Mouse (Mus musculus) heart, postnatal 25 days (tissue): ENCODE measurements around the gene Sfxn2. TPM values are rescaled to one million over a fixed set of nuclear protein-coding genes. Genes with fewer than 3 reads are reported as not detected.
"Not testable (repeated sequence)": the region's sequence is repeated elsewhere in the genome, so short reads cannot be mapped to it uniquely, and the experiment has no call there.

Experiments used
- DNase-seq: peaks from one replicate; pipeline ENCODE4 v3.0.0; 2022; ENCODE audit warnings: low spot score
- intact Hi-C: fragments of 180-260 bp; cut with DNase I; formaldehyde crosslinking; loops from one replicate; pipeline ENCODE4 v1.15.1; 2025
- total RNA-seq, 2 experiments: library from RNA; stranded (reverse); gene quantifications; 2 replicates each; pipeline ENCODE4 v1.2.3; 2021

Sfxn2 gene
- total RNA-seq, 2 experiments from 2014 or later = 3.1 to 4.2 TPM

- DNase-seq = no peak
- intact Hi-C loops = loop anchor here (10.0 kb wide), 1 partner anchor 143 kb away; the partner anchor contains the start of genes Actr1a and Sufu
These were observed 35.8 kb upstream of the Sfxn2 start for GRCm38 (mm10) chr19:46537357-46537756.

DNA sequence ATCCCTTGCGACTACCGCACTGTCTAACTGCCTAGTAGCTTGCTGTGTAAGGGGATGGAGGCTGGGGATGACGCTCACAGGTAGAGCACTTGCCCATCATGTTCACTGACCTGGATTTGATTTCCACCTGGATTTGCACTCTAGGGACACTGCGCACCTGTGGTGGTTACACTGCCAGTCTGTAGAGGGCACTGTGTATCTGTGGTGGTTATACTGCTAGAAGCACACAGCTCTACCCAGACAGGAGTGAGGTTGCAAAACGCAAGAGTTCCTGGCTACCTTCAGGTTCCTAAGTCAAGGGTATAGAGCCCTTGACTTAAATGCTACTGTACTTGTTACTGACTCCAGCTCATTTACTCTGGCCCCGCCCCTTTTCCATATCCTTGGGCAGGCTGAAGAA is 35.0 kb upstream of the Sfxn2 start:
- intact Hi-C loops = loop anchor here (10.0 kb wide), 1 partner anchor 143 kb away; the partner anchor contains the start of genes Actr1a and Sufu
- no peak for DNase-seq

- intact Hi-C loops = no loop called here
- DNase-seq = no peak
These were observed 30.4 kb upstream of the Sfxn2 start for GRCm38 (mm10) chr19:46542750-46543149.

- no peak for DNase-seq
- intact Hi-C loops = no loop called here
These were observed 25.6 kb upstream of the Sfxn2 start for GRCm38 (mm10) chr19:46547565-46547964.

GRCm38 (mm10) chr19:46548110-46548509 is 25.1 kb upstream of the Sfxn2 start:
- DNase-seq = no peak
- intact Hi-C loops = no loop called here

GRCm38 (mm10) chr19:46550385-46550784 is 22.8 kb upstream of the Sfxn2 start:
- DNase-seq = no peak
- intact Hi-C loops = no loop called here

DNA sequence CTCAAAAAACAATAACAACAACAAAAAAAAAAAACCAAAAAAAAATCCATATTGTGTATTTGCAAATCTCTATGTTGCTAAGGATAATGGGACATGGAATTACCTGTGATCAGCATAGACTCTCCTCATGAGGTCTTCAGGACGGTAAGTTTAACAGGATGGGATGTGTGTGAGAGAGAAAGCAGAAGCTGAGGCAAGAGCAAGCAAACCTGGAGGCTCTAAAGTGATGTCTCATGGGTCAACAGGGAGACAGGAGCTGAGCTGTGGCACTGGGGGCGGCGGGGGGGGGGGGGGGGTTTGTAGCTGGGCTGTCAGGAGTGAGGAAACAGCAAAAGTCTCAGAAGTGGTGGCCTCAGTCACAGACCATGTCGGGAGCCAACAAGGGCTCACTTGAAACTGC is 20.7 kb upstream of the Sfxn2 start:
- intact Hi-C loops = no loop called here
- no peak for DNase-seq

GRCm38 (mm10) chr19:46553541-46553955 is 19.6 kb upstream of the Sfxn2 start:
- intact Hi-C loops = no loop called here
- no peak for DNase-seq

DNA sequence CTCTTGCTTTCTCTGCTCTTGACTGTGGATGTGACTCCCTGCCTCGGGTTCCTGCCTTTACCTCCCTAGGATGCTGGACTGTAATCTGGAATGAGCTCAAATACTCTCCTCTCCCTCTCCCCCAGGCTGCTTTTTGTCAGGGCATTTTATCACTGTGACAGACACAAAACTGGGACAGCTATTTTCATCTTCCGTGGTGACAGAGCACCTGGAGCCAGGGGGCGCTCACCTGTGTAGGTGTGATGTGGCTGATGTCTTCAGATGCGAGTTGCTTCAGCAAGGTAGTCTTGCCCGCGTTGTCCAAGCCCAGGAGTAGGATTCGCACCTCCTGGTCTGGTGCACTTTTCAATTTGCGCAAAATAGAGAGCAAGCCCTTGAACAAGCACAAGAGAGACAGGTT is 15.2 kb upstream of the Sfxn2 start:
- no peak for DNase-seq
- intact Hi-C loops = no loop called here

DNA sequence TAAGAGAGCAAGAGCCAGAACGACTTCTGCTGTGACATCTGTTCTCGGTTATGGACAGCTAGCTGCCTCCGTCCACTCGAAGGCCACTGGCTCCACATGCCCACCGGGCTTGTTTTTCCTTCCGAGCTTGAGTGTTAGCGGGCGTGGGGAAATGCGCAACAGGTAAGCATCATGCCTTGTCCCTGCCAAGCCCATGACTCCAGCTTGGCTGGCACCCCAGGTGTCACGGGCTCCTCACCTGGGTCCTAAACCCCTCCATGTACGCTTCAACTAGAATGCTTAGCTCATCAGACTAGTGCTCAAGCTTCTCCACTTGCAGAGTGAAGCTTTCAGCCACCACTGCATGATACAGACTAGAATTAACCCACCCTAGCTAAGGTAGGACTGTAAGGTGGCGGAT is 14.5 kb upstream of the Sfxn2 start:
- DNase-seq = no peak
- intact Hi-C loops = no loop called here

- DNase-seq = peak; percentile 32
- intact Hi-C loops = loop anchor here (5.0 kb wide), 1 partner anchor 165 kb away; the partner anchor contains the start of genes Actr1a and Sufu
These were observed 11.0 kb upstream of the Sfxn2 start for GRCm38 (mm10) chr19:46562132-46562531.

- intact Hi-C loops = loop anchor here (5.0 kb wide), 1 partner anchor 166 kb away; the partner anchor contains the start of genes Actr1a and Sufu
- DNase-seq = no peak
These were observed 10.3 kb upstream of the Sfxn2 start for GRCm38 (mm10) chr19:46562581-46563515.

DNA sequence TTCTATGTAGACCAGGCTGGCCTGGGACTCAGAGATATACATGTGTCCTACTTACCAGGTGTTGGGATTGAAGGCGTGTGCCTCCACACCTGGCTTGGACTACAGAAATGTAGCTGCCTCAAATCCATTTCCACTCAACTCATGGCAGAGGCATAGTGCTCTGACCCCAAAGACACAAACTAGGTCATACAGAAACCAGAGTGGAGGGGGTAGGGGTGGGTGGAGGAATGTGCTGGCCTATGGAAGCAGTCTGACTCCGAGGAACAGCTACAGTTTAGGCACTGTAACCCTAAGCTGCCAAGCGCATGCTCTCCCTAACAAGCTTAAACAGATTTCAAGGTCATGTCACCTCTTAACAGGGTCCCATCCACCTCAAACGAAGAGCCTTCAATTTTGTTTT is 9.6 kb upstream of the Sfxn2 start:
- no peak for DNase-seq
- intact Hi-C loops = loop anchor here (5.0 kb wide), 1 partner anchor 166 kb away; the partner anchor contains the start of genes Actr1a and Sufu

GRCm38 (mm10) chr19:46564043-46564462 is 9.1 kb upstream of the Sfxn2 start:
- intact Hi-C loops = loop anchor here (5.0 kb wide), 1 partner anchor 167 kb away; the partner anchor contains the start of genes Actr1a and Sufu
- no peak for DNase-seq

- DNase-seq, intact Hi-C loops: not testable (repeated sequence)
These were observed 1.8 kb upstream of the Sfxn2 start for GRCm38 (mm10) chr19:46571211-46571877.

- intact Hi-C loops = no loop called here
- DNase-seq = no peak
These were observed 1.3 kb upstream of the Sfxn2 start for GRCm38 (mm10) chr19:46571878-46572244.

GRCm38 (mm10) chr19:46572548-46572947 is 617 bp upstream of the Sfxn2 start:
- DNase-seq = no peak
- intact Hi-C loops = no loop called here

DNA sequence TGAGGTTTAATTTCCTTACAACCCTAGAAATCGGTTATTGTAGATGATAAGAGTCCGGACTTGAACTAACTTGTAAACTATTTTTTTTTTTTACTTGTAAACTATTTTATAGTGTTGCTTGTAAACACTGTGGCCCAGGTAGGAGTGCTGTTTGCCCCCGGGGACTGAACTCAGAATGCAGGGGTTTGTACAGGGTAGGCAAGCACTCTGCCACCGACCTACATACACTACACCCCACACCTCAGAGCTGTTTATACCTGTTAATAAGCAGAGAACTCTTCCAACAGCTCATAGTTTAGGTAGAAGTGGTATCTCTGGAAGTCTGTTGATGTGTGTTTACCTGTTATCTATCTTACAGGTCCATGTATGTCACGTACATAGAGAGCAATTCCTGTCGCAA is 825 bp downstream of the Sfxn2 start:
- intact Hi-C loops = no loop called here
- DNase-seq = no peak

GRCm38 (mm10) chr19:46575196-46575595 is 2.0 kb downstream of the Sfxn2 start:
- DNase-seq = no peak
- intact Hi-C loops = no loop called here

DNA sequence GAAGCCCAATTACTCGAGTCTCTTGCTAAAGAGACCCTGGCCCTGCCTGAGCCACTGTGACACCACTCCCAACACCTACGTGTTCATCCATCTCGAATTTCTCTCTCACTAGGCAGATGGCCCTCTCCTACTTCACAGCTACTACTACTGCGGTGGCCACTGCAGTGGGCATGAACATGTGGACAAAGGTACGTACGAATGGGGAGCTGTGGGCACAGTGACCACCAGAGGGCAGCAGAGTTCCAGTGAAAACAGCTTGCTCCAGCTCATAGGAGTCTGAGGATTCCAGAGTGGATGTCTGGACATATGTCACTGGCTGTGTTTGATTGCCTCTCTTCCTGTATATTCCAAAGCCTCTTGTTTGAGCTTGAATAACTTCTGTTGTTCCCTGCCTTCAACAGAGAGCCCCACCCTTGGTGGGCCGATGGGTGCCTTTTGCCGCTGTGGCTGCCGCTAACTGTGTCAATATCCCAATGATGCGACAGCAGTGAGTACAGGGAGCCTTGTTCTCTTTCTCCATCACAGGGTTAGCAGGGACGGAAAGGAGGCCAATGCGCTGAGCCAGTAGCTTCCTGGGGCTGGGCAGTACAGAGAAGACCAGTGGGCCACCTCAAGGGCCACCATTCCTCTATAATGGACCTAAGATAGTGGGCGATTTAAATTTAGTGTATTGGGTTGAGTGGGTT is 14.8 kb downstream of the Sfxn2 start:
- DNase-seq = peak; percentile 57
- intact Hi-C loops = loop anchor here (1.0 to 5.0 kb wide), 3 partner anchors 69 to 279 kb away; no protein-coding TSS in a partner anchor
